Mouse (Mus musculus) thymus, postnatal 10 days (tissue): Measurements from ENCODE around the gene C2cd4c.

Experiments used
- DNase-seq, 2 experiments: peaks; one replicate each; pipeline ENCODE4 v3.0.0; 2021; ENCODE audit warnings: low spot score in 2 of 2

C2cd4c gene

GRCm38 (mm10) chr10:79612192-79613135 lies 1.4 kb downstream of the C2cd4c start:
- no peak for DNase-seq

- no peak for DNase-seq
Observed at GRCm38 (mm10) chr10:79611296-79611695, 2.5 kb downstream of the C2cd4c start.

DNA sequence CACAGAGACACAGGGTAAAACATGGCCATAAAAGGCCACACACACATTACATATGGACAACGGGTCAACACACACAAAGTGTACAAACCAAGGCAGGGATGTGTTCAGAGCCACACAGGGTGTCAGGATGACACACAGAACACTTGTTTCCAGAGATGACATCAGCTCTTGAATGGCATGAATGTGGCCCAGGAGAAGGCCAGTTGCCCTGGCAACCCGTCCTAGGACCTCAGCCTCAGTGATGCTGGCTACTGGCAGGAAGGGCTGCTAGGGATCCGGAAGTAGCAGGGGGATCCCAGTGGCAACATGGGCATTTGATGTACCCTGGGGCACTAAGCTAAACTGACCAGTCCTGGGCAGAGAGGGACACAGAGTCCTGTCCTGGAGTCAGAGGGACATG lies 4.5 kb downstream of the C2cd4c start:
- DNase-seq: no peak

DNA sequence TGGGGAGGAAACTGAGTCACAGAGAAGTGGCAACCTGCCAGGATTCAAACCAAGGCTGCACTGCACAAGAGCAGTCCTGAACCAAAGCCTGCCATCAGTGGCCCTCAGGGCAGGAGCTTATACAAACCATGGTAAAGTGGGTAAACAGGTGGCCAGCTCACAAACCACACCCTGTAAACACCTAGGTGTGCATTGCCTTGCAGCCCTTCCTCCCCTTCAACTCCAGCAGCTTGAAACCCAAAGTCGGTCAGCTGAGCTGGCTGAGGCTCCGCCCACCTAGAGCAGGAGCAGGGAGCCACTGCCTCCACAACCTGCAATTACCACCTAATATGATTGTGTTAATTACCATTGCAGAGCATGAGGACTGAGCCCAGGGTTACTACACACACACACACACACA lies 5.9 kb downstream of the C2cd4c start:
- no peak for DNase-seq

- no peak for DNase-seq
Observed at GRCm38 (mm10) chr10:79606537-79606936, 7.3 kb downstream of the C2cd4c start.

DNA sequence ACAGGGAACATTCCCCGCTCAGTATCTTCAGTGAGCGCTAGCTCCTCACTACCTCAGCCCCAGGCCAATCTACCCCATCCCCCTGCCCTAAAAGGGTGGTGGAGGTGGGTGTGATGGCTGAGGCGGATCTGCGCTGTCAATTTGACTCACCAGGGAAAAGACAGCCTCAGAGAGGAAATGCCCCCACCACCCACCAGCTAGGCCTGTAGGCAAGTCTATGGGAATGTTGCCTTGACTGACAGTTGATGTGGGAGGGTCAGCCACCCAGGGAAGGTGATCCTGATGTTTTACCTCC lies 15.9 kb downstream of the C2cd4c start:
- no peak for DNase-seq

- DNase-seq: no peak
Observed at GRCm38 (mm10) chr10:79597051-79597935, 16.5 kb downstream of the C2cd4c start.

GRCm38 (mm10) chr10:79595590-79595929 lies 18.3 kb downstream of the C2cd4c start:
- no peak for DNase-seq

DNA sequence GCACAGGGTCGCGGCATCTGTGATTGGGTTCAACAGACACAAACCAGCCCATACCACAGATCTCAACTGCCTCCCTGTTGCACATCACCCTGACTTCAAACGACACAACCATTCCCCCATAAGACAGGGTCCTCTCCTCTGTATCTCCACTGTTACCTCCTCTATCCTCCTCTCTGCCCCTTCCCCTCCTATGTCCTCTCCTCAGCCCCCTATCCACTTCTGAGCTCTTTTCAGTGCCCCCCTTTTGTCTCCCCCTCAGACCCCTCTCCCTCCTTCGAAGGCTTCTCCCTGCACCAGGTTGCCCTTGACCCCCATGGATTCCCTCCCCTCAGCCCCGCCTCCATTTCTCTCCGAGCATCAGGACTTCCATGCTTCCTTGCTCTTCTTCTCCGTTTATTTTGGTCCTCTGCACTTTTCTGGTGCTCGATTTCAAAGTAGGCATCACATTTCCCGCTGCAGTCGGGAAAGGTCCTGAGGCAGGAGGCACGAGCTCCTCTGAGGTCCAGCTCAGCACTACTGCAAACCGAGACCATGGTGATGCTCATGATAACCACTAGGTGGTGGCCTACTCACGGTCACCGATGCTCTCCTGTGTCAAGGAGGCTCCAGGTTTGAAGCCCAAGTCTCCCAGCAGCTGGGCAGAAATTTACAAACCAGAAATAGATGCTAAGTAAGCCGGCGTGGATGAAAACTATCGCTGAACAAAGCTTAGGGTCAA lies 18.8 kb downstream of the C2cd4c start:
- DNase-seq: peak in 1 of 2 experiments; percentile 46

DNA sequence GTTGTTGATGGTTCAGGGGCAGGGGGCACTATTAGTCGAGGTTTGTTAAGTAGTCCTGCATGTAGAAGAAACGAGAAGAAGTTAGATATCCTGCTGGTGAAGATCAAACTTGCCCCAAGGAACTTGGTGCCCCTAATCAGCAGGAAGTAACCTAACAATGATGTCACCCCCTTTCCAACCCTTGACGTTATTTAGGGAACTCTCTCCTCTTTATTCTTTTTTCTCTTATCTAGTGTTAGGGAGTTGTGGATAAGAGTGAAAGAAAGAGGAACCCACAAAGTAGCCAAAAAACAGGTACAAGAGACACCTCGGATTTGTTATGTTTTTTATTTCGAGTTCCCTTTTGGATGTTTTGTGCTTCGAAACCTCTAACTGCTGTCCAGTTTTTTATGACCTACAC lies 19.7 kb downstream of the C2cd4c start:
- no peak for DNase-seq

DNA sequence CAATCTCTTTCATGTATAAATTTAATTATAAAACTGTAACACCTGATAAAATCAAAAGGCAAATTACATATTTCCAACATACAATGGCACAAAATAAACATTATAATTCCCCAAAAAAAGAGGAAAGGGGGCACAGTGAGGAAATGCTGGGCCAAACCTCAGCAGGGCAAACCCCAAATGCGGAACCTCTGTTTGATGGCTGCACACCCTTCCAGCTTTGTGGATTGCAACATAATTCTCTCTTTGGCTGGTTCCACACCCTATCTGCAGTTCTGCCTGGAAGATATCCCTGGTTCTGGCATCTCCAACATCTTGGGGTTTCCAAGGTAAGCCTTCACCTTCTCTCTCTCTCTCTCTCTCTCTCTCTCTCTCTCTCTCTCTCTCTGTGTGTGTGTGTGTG lies 23.1 kb downstream of the C2cd4c start:
- no peak for DNase-seq

GRCm38 (mm10) chr10:79587752-79588126 lies 26.1 kb downstream of the C2cd4c start:
- no peak for DNase-seq

GRCm38 (mm10) chr10:79587061-79587751 lies 26.6 kb downstream of the C2cd4c start, which contains the start of gene Theg:
TSS of gene Theg (minus strand) at chr10:79587331.
- no peak for DNase-seq

DNA sequence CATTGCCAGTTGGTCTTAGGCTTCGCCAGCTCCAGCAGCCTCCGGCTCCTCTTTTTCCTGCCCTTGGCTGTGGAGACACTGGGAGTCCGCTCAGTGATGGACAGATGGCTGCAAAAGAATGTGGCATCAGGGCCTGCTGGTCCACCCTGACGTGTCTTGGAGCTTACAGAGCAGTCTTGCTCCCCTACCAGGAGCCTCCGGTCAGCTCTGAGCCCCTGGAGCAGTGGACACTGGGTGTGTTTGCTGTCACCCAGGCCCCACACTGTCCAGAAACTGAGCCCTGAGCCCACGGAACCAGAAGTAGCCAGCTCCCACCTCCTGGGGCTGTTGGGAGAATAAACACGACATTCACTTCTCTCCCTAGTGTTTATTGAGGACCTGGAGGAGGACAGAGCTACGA lies 27.6 kb downstream of the C2cd4c start:
- DNase-seq: no peak

- DNase-seq: no peak
Observed at GRCm38 (mm10) chr10:79585723-79586122, 28.1 kb downstream of the C2cd4c start.

GRCm38 (mm10) chr10:79585136-79585535 lies 28.7 kb downstream of the C2cd4c start:
- DNase-seq: no peak

DNA sequence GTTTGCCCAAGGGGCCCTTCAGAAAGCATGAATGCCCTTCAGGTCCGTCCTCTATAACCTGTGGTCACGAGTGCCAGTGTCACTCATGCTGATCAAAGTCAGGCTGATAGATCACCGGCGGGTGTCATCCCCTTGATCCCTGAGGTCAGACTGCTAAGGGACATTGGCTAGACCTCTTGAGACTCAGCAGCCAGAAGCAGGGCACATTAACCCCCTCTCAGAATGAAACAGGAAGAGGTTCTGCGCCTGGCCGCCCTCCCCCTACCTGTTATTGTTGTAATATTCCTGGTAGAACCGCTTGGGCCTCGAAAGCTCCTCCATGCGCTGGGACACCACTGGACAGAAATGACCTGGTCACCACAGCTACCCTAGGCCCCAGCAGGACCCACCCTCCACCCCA lies 29.4 kb downstream of the C2cd4c start:
- no peak for DNase-seq

DNA sequence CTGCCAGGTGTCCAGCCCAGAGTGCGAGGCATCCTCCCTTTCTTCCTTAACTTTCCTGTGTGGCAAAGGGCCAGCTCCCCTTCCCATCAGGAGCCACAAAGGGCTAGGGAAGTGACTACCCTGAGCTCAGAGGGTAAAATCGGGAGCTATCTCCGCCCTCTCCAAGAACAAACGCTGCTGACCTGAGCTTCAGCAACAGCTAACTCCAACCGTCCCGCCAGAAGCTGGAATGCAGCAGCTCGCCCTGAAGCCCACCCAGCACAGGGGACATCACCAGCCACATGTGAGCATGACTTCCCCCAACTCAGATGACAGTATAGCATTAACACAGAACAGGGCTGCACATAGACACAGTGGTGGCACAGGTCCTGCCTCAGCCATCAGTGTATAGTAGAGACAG lies 29.8 kb downstream of the C2cd4c start:
- no peak for DNase-seq

- no peak for DNase-seq
Observed at GRCm38 (mm10) chr10:79581501-79581900, 32.3 kb downstream of the C2cd4c start.

DNA sequence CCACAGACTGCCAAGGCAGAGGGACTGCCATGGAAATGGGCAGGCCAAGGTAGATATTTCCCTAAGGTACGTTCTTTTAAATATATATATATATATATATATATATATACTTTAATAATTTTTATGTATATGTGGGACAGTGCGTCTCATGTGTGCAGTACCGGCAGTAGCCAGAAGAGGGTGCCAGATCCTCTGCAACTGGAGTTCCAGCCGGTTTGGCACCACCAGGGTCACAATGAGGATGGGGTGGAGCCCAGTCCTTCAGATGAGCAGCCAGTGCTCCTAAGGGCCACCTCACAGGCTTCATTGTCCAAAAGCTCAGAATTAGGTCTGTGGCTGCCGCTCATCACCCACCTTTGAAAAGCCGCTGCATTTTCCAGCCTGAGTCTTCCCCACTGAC lies 33.0 kb downstream of the C2cd4c start:
- peak in 1 of 2 experiments; percentile 50 for DNase-seq

GRCm38 (mm10) chr10:79580356-79580755 lies 33.5 kb downstream of the C2cd4c start:
- no peak for DNase-seq

- no peak for DNase-seq
Observed at GRCm38 (mm10) chr10:79579781-79580180, 34.0 kb downstream of the C2cd4c start.
